Mouse (Mus musculus): ENCODE data around the gene Usp39. TPM values are rescaled to one million over a fixed set of nuclear protein-coding genes. Genes with fewer than 3 reads are reported as not detected.
A peak's percentile ranks its signal among the peaks of the same experiment; 100 is the strongest.

The Usp39 gene
- 10 to 100 TPM; 28.1 to 29.1 TPM for total RNA-seq (2021)

- DNase-seq = peak; percentile 93
Measured at GRCm38 (mm10) chr6:72345074-72345567, at the start of gene Usp39. TSS of gene Usp39 (minus strand) at chr6:72345184.

- DNase-seq = no peak
Measured at GRCm38 (mm10) chr6:72392341-72392740, 47.4 kb upstream of the Usp39 start.

- peak; percentile 72 for DNase-seq
Measured at GRCm38 (mm10) chr6:72390795-72391521, 46.0 kb upstream of the Usp39 start.

GRCm38 (mm10) chr6:72389941-72390771, 45.2 kb upstream of the Usp39 start, which contains the start of gene Vamp8:
TSS of gene Vamp8 (minus strand) at chr6:72390703.
- DNase-seq = peak; percentile 89

- DNase-seq = no peak
Measured at GRCm38 (mm10) chr6:72389471-72389940, 44.5 kb upstream of the Usp39 start.

GRCm38 (mm10) chr6:72388791-72389329, 43.9 kb upstream of the Usp39 start:
- no peak for DNase-seq

- DNase-seq = no peak
Measured at GRCm38 (mm10) chr6:72388266-72388665, 43.3 kb upstream of the Usp39 start.

- DNase-seq = no peak
Measured at GRCm38 (mm10) chr6:72387816-72388215, 42.8 kb upstream of the Usp39 start.

- no peak for DNase-seq
Measured at GRCm38 (mm10) chr6:72386561-72386960, 41.6 kb upstream of the Usp39 start.

GRCm38 (mm10) chr6:72385258-72385657, 40.3 kb upstream of the Usp39 start:
- DNase-seq = no peak

GRCm38 (mm10) chr6:72383952-72384351, 39.0 kb upstream of the Usp39 start:
- no peak for DNase-seq

- no peak for DNase-seq
Measured at GRCm38 (mm10) chr6:72383142-72383820, 38.3 kb upstream of the Usp39 start.

GRCm38 (mm10) chr6:72382494-72382893, 37.5 kb upstream of the Usp39 start:
- DNase-seq = no peak

GRCm38 (mm10) chr6:72380131-72380770, 35.3 kb upstream of the Usp39 start, which contains the start of gene Vamp5:
TSS of gene Vamp5 (minus strand) at chr6:72380468.
- peak; percentile 87 for DNase-seq

GRCm38 (mm10) chr6:72379377-72380130, 34.6 kb upstream of the Usp39 start:
- no peak for DNase-seq

GRCm38 (mm10) chr6:72378510-72379234, 33.7 kb upstream of the Usp39 start:
- no peak for DNase-seq

GRCm38 (mm10) chr6:72374820-72375563, 30.0 kb upstream of the Usp39 start:
- no peak for DNase-seq

- no peak for DNase-seq
Measured at GRCm38 (mm10) chr6:72374206-72374605, 29.2 kb upstream of the Usp39 start.

- DNase-seq = no peak
Measured at GRCm38 (mm10) chr6:72373184-72373583, 28.2 kb upstream of the Usp39 start.

GRCm38 (mm10) chr6:72371571-72371970, 26.6 kb upstream of the Usp39 start:
- DNase-seq = no peak
